Mouse (Mus musculus): ENCODE results near the gene Sigirr.

Sigirr gene

DNA sequence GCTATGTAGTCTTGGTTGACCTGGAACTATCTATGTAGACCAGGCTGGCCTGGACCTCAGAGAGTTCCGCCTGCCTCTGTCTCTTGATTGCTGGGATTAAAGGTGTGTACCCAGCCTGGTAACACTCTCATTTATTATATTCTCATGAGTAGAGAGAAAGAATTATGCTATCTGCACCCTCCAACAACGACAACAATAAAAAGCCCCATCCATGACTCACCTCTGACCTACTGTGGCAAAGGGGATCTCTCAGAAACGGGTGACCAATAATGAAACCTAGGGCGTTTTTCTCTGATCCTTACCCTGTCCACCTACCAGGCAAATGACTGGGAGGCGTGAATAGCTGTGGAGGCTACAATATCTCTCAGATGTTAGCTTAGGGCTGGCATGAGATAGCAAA, 3.2 kb downstream of the Sigirr start:
- in situ Hi-C loops (cut with MboI, MseI) = loop anchor here in 1 of 2 experiments (5.0 to 25.0 kb wide), 2 partner anchors 75 to 1965 kb away; partner anchors contain the start of genes Cd81, Rnh1 and Tssc4

DNA sequence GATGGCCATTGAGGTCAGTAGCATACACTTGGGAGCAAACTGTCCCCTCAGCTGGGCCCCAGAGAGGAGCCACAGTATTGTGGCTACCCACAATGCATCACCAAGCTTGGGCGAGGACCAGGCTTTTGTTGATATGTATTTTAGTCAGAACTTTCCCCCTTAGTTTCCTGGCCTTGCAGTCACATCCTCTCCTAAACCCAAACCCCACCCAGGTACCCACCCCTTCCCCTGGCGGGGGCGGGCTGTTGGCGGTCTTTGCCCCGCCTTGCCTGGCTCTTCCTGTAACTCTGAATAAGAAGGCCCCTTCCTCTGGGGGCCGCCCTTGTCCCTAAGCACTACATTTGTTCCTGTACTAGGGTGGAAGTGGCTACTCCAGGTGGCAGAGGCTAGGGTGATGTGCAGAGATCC, 3.7 kb downstream of the Sigirr start:
- in situ Hi-C loops (cut with MboI, MseI) = loop anchor here in 1 of 2 experiments (5.0 to 25.0 kb wide), 2 partner anchors 76 to 1966 kb away; partner anchors contain the start of genes Cd81, Rnh1 and Tssc4

DNA sequence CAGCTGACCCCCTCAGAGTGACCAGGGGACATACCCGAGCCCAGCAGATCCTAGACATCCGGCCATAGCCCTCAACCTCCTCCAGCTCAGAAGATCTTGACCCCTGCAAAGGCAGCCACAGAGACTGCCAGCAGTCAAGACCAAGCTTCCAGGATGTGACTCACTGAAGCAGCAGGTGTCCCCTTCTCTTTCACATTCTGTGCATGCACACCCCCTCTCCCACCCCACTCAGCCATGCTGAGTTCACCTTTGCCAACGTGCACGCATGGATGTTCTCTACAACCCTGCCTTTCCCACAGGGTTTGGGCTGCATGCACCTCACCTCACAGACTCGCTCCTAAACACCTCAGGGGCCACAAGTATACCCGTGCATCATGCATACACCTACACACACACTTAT, 4.4 kb downstream of the Sigirr start:
- in situ Hi-C loops (cut with MboI, MseI) = loop anchor here in 1 of 2 experiments (5.0 to 25.0 kb wide), 2 partner anchors 76 to 1966 kb away; partner anchors contain the start of genes Cd81, Rnh1 and Tssc4

DNA sequence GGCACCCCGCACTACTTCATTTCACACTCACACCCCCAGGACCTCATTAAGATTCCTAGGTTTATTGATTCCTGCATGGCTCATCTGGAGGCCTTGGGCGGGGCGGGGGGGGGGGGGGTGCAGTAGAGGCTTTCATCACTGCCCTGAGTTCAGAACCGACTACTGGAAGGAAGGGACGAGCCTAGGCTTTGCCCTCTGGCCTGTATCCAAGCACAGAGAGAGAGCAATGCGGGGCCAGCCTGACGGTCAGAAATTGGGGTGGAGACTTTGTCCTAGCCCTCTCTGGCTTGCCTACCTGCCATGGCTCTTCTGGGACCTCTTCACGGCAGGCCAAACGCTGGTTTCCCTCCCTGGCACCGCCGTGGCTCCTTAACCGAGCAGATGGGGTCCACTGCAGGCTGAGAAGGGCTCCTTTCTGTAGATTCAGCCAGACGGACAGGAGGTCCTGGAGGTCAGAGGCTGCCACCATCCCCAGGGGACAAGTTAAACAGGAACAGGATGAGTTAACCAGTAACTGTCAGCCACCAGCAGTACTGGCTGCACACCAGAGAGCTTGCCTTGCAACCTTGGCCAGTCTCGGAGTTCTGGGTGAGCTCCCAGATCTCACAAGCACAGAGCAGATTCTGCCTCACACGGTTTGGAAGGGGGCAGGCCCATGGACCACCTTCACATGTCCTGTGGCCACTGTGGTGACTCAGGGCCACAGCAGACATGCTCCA, 5.7 kb downstream of the Sigirr start:
- in situ Hi-C loops (cut with MboI, MseI) = loop anchor here (5.0 to 25.0 kb wide), 3 partner anchors 78 to 1968 kb away; partner anchors contain the start of genes Cd81 (in 1 of the 2), Rnh1 (in 1 of the 2) and Tssc4 (in 1 of the 2)

DNA sequence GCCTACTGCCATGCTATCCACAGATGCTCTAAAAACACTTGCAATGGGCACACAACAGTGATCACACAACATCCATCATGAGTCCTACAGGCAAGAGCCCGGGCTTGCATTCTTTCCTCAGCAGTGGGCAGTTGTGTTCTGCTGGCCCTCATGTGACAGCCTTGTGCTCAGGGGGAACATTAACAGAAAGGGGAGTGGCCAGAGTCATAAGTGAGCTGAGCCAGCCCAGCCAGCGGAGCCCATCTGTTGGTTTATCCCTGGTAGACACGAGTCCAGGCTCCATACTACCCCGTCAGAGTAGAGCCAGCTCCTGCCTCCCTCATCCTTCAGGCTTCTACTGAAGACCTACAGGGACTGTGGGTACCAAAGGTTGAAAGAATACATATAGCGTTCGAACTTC, 6.4 kb downstream of the Sigirr start:
- in situ Hi-C loops (cut with MboI, MseI) = loop anchor here (5.0 to 25.0 kb wide), 2 partner anchors 83 to 1968 kb away; partner anchors contain the start of genes Cd81 (in 1 of the 2) and Tssc4 (in 1 of the 2)

DNA sequence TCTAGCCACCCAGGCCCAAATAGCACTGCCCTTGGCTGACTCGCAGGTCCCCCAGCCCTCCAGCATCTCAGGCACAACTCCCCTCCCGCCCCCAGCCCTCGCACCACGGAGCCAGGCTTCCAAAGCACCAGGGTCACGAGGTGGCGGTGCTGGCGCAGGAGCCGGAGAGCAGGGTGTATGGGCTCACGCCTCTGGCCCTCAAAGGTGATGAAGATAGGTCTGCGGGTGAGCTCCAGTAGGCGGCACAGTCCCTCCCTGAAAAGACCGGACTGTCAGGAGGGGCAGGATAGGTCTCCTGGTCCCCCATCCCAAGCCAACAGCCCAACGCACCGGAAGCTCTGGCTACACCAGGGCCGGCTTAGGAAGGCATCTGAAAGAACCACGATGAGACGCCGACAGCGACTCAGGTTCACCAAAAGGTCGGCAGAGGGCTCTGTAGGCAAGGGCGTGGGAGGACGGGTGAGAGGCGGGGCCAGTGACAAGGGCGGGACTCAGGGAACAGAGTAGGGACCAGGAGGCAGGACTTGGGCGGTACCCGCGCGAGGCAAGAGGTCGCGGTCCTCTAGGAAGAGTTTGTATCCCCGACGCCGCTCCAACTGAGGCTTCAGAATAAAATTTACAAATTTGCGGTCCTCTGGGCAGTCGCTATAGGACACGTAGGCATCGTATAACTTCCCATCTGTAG, 8.2 kb downstream of the Sigirr start:
- in situ Hi-C loops (cut with MboI, MseI) = loop anchor here (5.0 to 25.0 kb wide), 2 partner anchors 85 to 1970 kb away; partner anchors contain the start of genes Cd81 (in 1 of the 2) and Tssc4 (in 1 of the 2)

DNA sequence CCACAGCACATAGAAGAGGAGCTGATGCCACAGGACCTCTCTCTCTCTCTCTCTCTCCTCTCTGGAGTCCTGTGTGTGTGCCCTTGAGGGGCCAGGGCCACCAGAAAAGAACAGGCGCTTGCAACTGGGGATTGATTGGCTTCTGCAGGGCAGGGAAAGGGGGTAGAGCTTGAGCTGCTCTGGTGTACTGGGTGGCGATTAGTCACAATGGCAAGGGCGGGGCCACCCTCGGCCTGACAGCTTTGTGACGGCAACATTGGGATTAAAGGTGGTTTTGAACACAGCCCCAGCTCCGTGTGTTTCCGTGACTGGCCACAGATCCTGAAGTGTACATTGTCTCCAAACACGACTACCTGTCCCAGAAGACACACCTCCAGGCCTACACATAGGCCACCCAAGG, 10.1 kb downstream of the Sigirr start:
- in situ Hi-C loops (cut with MboI, MseI) = loop anchor here (5.0 to 25.0 kb wide), 2 partner anchors 87 to 1972 kb away; partner anchors contain the start of genes Cd81 (in 1 of the 2) and Tssc4 (in 1 of the 2)

DNA sequence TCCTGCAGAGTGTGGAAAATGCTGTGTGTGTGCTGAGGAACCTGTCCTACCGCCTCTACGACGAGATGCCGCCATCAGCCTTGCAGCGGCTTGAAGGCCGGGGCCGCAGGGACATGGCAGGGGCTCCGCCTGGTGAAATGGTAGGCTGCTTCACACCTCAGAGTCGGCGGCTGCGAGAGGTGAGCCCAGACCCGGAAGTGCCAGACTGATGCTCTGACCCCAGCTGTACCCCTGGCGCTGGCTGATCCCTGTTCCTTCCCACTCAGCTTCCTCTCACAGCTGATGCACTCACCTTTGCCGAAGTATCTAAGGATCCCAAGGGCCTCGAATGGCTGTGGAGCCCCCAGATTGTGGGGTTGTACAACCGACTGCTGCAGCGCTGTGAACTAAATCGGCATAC, 11.9 kb downstream of the Sigirr start:
- in situ Hi-C loops (cut with MboI, MseI) = loop anchor here in 1 of 2 experiments (25.0 kb wide), 1 partner anchor 1974 kb away; the partner anchor contains the start of genes Cd81 and Tssc4

DNA sequence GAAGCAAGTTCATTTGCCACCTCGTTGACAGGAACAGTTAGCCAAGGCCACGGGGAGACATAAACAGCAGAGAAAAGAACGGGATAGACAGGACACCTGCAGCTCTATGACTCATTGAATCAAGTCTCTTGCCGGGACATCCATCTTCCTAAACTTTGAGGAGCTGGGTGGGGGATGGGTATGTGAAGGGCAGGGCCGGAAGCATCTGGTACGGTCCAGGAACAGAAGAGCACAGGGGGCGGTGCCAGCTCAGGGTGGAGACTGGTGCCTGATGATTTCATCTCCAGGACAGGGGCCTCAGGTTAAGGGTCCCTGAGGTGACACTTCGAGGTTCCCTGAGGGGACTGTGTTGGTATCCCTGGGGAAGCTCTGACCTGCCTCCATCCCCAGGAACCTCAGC, 12.5 kb downstream of the Sigirr start:
- in situ Hi-C loops (cut with MboI, MseI) = loop anchor here in 1 of 2 experiments (25.0 kb wide), 1 partner anchor 1974 kb away; the partner anchor contains the start of genes Cd81 and Tssc4

DNA sequence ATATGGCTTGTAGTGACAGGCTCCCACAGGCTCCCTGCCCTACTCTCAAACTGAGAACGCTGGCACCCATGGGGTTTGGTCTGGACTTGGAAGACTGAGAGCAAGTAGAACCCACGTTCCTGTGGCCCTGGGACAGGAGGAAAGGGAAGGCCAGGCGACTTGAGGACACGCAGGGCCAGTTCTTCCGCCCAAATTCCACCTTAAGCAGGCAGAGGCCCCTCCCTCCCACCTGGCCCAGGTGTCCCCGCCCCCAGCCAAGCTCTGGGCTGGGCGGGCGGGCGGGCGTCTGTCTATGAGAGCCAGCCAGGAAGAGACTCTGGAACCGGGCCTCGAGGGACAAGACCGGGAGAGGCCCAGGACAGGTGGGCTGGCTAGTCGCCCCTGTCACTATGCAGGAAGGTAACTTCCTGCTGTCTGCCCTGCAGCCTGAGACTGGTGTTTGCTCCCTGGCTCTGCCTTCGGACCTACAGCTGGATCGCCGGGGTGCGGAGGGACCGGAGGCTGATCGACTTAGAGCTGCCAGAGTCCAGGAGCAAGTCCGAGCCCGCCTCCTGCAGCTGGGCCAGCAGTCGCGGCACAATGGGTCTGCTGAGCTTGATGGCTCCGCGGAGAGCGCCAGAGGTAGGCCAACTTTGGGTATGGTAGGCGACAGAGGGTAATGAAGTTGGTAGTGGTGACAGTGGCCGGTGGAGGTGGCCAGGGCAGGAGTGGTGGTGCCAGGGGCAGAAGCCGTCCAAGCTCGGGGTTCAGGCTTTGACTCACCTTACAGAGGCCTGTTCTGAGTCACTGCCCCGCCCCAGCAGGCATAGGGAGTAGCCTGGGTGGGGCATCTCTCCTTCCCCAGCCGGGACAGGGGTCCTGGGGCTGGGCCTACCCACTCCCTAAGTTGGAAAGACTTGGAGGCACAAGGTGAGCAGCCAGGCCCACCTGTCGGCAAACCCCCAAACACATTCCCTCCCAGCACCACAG, 20.6 kb downstream of the Sigirr start:
- in situ Hi-C loops (cut with MboI, MseI) = loop anchor here in 1 of 2 experiments (25.0 kb wide), 1 partner anchor 1983 kb away; the partner anchor contains the start of genes Cd81 and Tssc4

DNA sequence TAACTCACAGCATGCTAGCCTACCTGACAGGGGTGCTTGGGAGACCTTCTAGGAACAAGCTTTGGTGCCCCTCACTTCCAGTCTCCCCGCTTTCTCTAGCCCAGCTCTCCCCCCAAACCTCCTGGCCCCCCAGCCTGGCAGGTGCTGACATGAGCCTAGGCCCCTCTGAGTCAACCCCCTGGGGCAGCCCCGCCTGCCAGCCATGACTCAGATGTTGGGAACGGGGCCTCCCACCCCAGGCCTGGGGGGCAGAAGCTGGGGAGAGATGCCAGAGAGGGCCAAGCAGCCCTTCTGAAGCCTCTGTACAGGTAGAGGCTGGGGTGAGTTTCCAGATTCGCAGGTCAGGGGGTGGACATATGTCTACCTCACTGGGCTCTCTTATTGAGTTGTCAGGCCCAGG, 21.5 kb downstream of the Sigirr start:
- in situ Hi-C loops (cut with MboI, MseI) = loop anchor here in 1 of 2 experiments (25.0 kb wide), 1 partner anchor 1983 kb away; the partner anchor contains the start of genes Cd81 and Tssc4

DNA sequence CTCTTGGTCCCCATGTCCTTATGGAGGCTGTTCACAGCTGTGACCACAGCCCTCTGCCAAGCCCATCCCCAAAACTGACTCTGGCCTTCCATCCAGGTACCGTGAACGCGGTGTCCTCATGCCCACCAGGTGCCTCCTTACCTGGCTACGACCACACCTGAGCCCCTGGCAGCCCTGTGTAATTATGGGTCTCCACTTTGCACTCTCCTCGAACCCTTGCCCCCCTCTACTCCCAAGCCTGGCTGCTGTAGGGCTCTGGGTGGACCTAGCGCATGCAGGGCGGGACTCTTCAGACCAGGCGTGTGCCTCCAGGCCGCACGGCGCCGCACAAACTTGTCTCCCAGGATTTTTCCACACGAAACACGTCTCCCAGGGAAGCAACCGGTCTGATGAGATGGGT, 22.5 kb downstream of the Sigirr start, which contains the start of gene Pkp3:
Gene Pkp3, plus strand, starts transcription at position 378 of the 400 bp plus-strand sequence.
- in situ Hi-C loops (cut with MboI, MseI) = loop anchor here in 1 of 2 experiments (25.0 kb wide), 1 partner anchor 1984 kb away; the partner anchor contains the start of genes Cd81 and Tssc4

DNA sequence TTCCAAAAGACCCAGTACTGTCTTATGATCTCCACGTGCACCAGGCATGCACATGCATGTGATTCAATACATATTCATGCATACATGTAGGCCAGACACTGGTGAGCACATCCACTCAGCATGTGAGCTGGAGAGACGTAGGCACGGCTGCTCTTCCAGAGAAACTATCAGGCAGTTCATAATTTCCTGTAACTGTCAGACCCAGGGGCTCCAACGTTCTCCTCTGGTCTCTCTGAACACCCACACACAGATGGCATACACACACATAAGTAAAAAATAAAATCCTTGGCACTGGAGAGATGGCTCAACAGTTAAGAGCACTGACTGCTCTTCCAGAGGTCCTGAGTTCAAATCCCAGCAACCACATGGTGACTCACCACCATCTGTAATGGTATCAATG, 26.6 kb downstream of the Sigirr start:
- in situ Hi-C loops (cut with MboI, MseI) = no loop called here

DNA sequence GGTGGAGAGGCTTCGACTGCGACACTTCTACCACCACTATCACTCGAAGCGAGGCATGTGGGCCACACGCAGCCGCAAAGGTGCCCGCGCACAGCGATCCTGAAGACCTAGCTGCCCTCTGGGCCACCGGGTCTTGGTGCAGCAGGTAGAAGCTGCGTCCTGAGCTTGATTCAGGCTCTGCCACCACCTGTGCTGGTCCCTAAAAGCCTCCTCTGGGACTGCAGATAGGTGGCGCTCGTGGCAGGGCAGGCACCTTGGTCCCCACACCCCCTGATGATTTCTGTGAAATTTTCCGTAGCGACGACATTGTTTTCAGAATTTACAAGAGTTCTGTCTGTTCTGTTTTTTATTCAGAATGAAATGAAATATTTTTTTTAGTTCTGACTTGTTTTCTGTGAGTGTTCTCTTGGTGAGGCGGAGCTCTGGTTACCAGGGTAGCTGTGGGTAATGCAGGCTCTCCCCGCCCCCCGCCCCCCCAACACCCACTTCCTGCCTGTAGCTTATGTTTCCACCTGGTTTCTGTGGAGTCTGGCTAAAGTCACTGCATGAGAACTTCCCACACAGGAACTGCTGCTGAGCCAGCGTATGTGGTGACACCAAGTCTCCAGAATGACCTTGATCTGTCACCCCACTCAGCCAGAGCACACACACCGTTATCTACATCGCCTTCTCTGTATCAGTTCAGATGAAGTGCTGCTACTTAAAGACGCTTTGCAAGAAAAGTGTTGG, 28.2 kb downstream of the Sigirr start:
- in situ Hi-C loops (cut with MboI, MseI) = no loop called here

DNA sequence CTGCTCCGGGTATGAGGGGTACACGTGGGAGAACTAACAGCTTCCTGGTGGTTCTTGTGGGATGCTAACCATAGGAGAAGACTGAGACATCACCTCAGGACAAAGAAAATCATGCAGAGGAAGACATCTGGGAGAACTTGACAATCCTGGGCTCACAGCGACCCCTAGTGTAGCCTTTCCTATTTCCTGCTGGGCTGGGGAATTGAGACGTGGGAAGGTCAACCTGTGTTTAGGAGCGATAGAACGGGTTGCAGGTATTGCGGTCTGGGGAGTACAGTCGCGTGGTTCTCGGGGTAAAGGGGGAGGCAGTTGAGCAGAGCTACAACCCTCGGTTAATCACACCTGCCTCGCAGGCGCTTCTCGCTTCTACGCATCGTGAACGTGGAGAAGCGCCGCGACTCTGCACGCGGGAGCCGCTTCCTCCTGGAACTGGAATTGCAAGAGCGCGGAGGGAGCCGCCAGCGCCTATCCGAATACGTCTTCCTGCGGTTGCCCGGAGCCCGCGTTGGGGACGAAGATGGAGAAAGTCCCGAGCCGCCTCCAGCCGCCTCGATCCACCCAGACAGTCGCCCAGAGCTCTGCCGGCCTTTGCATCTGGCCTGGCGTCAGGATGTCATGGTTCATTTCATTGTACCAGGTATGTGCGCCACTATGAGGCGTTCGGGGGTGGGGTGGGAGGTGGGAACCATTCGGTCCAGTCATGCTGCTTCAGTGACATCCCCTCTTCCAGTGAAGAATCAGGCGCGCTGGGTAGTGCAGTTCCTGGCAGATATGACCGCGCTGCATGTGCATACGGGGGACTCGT, 30.1 kb downstream of the Sigirr start:
- in situ Hi-C loops (cut with MboI, MseI) = no loop called here

DNA sequence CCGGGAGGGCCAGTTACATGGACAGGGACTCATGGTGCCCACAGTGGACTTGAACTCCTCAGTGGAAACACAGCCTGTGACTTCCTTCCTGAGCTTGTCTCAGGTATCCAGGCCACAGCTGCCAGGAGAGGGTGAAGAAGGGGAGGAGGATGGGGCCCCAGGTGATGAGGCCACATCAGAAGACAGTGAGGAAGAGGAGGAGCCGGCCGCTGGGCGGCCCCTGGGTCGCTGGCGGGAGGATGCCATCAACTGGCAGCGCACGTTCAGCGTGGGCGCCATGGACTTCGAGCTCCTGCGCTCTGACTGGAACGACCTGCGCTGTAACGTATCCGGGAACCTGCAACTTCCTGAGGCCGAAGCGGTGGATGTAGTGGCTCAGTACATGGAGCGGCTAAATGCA, 32.0 kb downstream of the Sigirr start:
- in situ Hi-C loops (cut with MboI, MseI) = loop anchor here in 1 of 2 experiments (10.0 kb wide), 1 partner anchor 106 kb away; the partner anchor contains the start of gene Rnh1

DNA sequence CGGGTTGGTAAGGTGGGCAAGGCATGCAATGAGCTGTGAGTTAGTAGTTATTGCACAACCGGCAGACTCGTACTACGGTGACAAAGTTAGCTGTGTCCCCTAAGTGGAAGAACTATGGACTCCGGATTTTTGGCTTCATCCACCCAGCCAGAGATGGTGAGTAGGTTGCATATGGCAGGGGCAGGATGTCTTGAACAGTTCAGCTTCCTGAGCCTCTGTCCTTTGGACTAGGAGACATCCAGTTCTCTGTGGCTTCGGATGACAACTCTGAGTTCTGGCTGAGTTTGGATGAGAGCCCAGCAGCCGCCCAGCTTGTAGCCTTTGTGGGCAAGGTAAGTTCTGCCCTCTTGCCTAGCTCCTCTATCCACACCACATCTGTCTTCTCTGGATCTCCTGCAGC, 35.8 kb downstream of the Sigirr start:
- in situ Hi-C loops (cut with MboI, MseI) = loop anchor here in 1 of 2 experiments (10.0 kb wide), 1 partner anchor 110 kb away; the partner anchor contains the start of gene Rnh1

DNA sequence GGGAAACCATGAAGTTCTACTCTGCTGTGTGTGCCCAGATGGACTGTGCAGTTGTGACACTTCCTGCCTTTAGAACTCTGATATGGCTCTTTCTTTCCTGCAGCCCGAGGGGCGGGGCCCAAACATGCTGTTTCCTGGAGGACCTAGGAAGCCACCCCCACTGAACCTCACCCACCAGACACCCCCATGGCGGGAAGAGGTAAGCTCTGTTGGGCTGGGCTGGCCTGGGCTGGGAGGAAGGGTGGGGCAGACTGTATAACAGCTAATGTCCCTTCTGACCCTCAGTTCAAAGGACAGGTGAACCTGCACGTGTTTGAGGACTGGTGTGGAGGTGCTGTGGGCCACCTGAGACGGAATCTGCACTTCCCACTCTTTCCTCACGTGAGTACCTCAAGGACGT, 36.2 kb downstream of the Sigirr start:
- in situ Hi-C loops (cut with MboI, MseI) = loop anchor here in 1 of 2 experiments (10.0 kb wide), 1 partner anchor 111 kb away; the partner anchor contains the start of gene Rnh1

All from T-helper 17 cell (primary cell).